Mouse (Mus musculus) ES-Bruce4 (cell line): ENCODE measurements around the gene Ly6g5c.

Source experiments
- CTCF ChIP-seq: IDR thresholded peaks from one replicate; pipeline ENCODE4 v1.8.1; 2011; ENCODE audit warnings: low read depth, low read length
- EP300 ChIP-seq: IDR thresholded peaks from 2 replicates; pipeline ENCODE4 v1.6.1; 2011; ENCODE audit warnings: low read depth, low read length; ENCODE audit not compliant: insufficient read depth
- POLR2A ChIP-seq: IDR thresholded peaks from one replicate; pipeline ENCODE4 v1.8.1; 2011; ENCODE audit warnings: low read length; ENCODE audit not compliant: insufficient read depth

DNA sequence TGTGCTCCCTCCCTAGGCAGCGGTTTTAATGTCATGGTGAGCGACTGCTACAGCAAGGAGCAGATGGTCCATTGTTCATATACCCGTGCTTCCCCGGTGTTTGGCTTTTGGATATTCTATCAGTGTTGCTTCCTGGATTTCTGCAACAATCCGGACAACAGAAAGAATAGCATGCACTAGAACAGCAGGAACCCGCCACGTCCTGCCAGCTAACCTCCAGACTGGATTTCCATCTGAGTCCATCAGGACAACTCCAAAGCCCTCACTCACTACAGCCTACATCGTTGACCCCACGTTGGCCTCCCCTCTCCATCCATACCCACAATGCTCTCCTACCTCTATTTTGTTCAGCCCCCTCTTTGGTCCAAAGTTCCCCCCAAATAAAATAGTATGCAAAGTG is 3.7 kb downstream of the Ly6g5c start:
- TF ChIP-seq EP300 (no peak), CTCF (no peak), POLR2A (no peak)
